ENCODE assay signal across 10 mouse cellular contexts in the genomic region with DNA sequence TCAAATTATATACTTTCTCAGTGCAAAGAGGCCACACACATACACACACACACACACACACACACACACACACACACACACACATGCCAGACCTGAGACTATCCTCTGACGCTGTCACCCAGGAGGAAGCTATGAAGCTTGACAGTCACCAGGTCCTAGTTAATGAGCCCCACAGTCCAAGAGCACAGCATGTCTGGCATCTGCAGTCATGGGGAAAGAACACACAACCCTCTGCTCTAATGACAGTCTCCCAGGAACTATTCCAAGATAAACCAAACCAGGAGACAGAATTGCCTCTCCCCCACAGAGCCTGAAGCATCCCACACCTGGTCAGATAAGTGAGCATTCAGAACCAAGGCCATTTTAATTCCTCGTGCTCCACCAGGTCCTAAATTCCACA.
A peak's percentile ranks its signal among the peaks of the same experiment; 100 is the strongest.
DNase-seq lines count a peak whose midpoint lies in the region; ATAC-seq and TF ChIP-seq lines count a peak whose summit lies in the region.
"Had no signal": no experiment of that assay in that cellular context is flagged by ENCODE, and none has a peak within 500 bp of the region (broad histone marks: within the 10 kb centered on the region; RNA-seq: fewer than 3 reads in every experiment).

No protein-coding gene starts in this region.

- no peak for TF ChIP-seq POLR2A in kidney, adult 2 months (IDR thresholded peaks at IDR 0.05; ENCODE audit: low read depth, low read length)

- H3K9ac ChIP-seq in kidney, embryonic 15.5 days: no peak overlapping the region
- H3K9ac ChIP-seq: limb, embryonic 13.5 days; neural tube, embryonic 13.5 days had no signal

- TF ChIP-seq CTCF in kidney, adult 2 months (conservative IDR thresholded peaks at IDR 0.05; ENCODE audit: insufficient read depth, insufficient read length, low read depth, low read length): no peak

- ATAC-seq in kidney, embryonic 15.5 days (replicated peaks; ENCODE audit: low FRiP score): peak; percentile 95

- H3K4me2 ChIP-seq in kidney, embryonic 15.5 days: no peak overlapping the region
- H3K4me2 ChIP-seq: limb, embryonic 13.5 days; neural tube, embryonic 13.5 days had no signal

- H3K27ac ChIP-seq in kidney, adult 2 months (ENCODE audit: insufficient read depth, low read depth, low read length): no peak overlapping the region
- peak overlapping the region; percentile 47; the same call in 1 of the 2 replicates for H3K27ac ChIP-seq in kidney, embryonic 15.5 days
- H3K27ac ChIP-seq: limb, embryonic 13.5 days; neural tube, embryonic 13.5 days had no signal

- H3K27me3 ChIP-seq in kidney, adult 2 months (replicated peaks; ENCODE audit: control insufficient read depth, insufficient read depth, low read length): no peaks in the 10 kb centered on the region
- no peaks in the 10 kb centered on the region for H3K27me3 ChIP-seq in kidney, embryonic 15.5 days
- H3K27me3 ChIP-seq: limb, embryonic 13.5 days; neural tube, embryonic 13.5 days had no signal

- no peaks in the 10 kb centered on the region for H3K4me1 ChIP-seq in kidney, adult 2 months (ENCODE audit: control insufficient read depth, insufficient read depth, low read length)
- H3K4me1 ChIP-seq in kidney, embryonic 15.5 days: peaks cover 21% of the 10 kb centered on the region
- H3K4me1 ChIP-seq: limb, embryonic 13.5 days had no signal

- H3K36me3 ChIP-seq in kidney, adult 2 months (ENCODE audit: control insufficient read depth, insufficient read depth, low read length): no peaks in the 10 kb centered on the region
- H3K36me3 ChIP-seq in kidney, embryonic 15.5 days: no peaks in the 10 kb centered on the region
- H3K36me3 ChIP-seq: limb, embryonic 13.5 days; neural tube, embryonic 13.5 days had no signal

- DNase-seq in kidney, adult 2 months: peak; percentile 45
- DNase-seq in kidney, postnatal 25 days: no peak
- DNase-seq in cerebellum, adult 11-12 months: peak; percentile 53
- peak; percentile 44 to 51 for DNase-seq in cerebellum, postnatal 25 days
- DNase-seq in gastrocnemius, postnatal 4 days (ENCODE audit: low spot score in 2 of 2): no peak
- DNase-seq in adrenal gland, adult 2 months: no peak
- DNase-seq: lung, postnatal 36 days had no signal

- H3K9me3 ChIP-seq in kidney, embryonic 15.5 days (replicated peaks): no peaks in the 10 kb centered on the region
- H3K9me3 ChIP-seq: limb, embryonic 13.5 days; neural tube, embryonic 13.5 days had no signal

- WGBS in kidney, adult 2 months: 30% methylated on average over 2 of the region's 2 CpGs
- 27% methylated on average over 2 of the region's 2 CpGs for WGBS in kidney, embryonic 15.5 days

- no peak overlapping the region for H3K4me3 ChIP-seq in kidney, adult 2 months (ENCODE audit: insufficient read depth, low read depth, low read length)
- no peak overlapping the region for H3K4me3 ChIP-seq in kidney, embryonic 15.5 days (replicated peaks)
- H3K4me3 ChIP-seq: limb, embryonic 13.5 days; neural tube, embryonic 13.5 days had no signal

Comparison
In these comparisons a context has a peak if more than half of its experiments do, and no peak if none do; other contexts are left out.
1. DNase-seq: peak in kidney, adult 2 months (single experiment), cerebellum, adult 11-12 months (single experiment) and cerebellum, postnatal 25 days (2 of 2); none in kidney, postnatal 25 days (0 of 2), gastrocnemius, postnatal 4 days (0 of 2) and adrenal gland, adult 2 months (single experiment).